In the genomic region with DNA sequence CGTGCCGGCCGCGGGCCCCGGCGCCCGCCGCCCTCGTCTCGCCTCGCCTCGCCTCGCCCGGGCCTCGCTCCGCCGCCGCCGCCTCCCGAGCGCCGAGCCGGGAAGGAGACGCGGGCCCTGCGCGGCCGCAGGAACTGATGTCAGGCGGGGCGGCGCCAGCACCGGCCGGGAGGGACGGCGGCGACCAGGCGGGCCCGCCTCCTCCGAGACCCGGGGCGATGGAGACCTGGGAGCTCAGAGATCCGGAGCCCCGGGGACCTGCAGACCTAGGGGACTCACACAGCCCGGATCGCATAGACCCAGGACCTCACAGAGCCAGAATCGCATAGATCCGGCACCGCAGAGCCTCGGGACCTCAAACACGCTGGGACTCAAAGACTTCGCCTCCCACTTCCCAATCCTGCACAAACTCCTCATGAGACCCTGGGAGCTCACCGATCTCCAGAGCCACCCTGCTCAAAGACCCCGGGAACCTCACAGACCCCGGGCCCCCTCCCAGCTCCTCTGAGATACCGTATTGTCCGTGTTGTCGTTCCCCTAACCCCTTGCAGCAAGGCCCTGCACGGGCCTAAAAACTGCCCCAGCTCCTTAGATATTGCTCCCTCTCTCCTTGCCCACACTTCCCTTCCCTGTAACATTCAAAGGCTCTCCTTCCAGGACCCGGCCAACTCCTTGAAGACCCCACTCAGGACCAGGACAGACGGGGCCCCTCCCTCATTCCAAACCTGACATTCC, we compare ENCODE assay signal across 8 mouse cellular contexts. TPM values are rescaled to one million over a fixed set of nuclear protein-coding genes. Genes with fewer than 3 reads are reported as not detected.
DNase-seq lines count a peak whose midpoint lies in the region; ATAC-seq and TF ChIP-seq lines count a peak whose summit lies in the region.

No protein-coding gene starts in this region.

- TF ChIP-seq POLR2A in cerebellum, adult 2 months (IDR thresholded peaks at IDR 0.05; ENCODE audit: borderline replicate concordance, insufficient read depth, low read length), result peak; percentile 57

- ATAC-seq in forebrain, postnatal 0 days, result peak; percentile 89
- peak; percentile 78 for ATAC-seq in hindbrain, embryonic 11.5 days (ENCODE audit: low FRiP score)

- H3K4me3 ChIP-seq in cerebellum, adult 2 months (replicated peaks; ENCODE audit: insufficient read depth, low read depth, low read length), result peak overlapping the region; percentile 94
- peak overlapping the region; percentile 81 for H3K4me3 ChIP-seq in forebrain, postnatal 0 days (ENCODE audit: low read depth, low read length)
- peak overlapping the region; percentile 80 for H3K4me3 ChIP-seq in hindbrain, embryonic 11.5 days (ENCODE audit: low read depth, low read length)

- peaks cover 13% of the 10 kb centered on the region; the same call in 1 of the 2 replicates for H3K36me3 ChIP-seq in forebrain, postnatal 0 days (ENCODE audit: insufficient read depth)
- H3K36me3 ChIP-seq in hindbrain, embryonic 11.5 days (ENCODE audit: control insufficient read depth, insufficient read depth, low read length), result no peaks in the 10 kb centered on the region

- peak; percentile 84 for DNase-seq in Muller cell, postnatal 12 days (ENCODE audit: inconsistent ontology term)
- peak; percentile 81 to 83 for DNase-seq in cerebellum, adult 2 months
- peak; percentile 77 for DNase-seq in forebrain, postnatal 0 days
- peak; percentile 78 for DNase-seq in hindbrain, embryonic 11.5 days (ENCODE audit: low spot score)
- peak; percentile 64 to 69 for DNase-seq in layer of hippocampus, postnatal 25 days (ENCODE audit: extremely low spot score in 1 of 2, low spot score in 1 of 2)
- DNase-seq in lung, postnatal 4 days, result peak; percentile 82 to 88
- peak; percentile 42 for DNase-seq in retina, postnatal 7 days (ENCODE audit: low read depth, low spot score)
- peak; percentile 79 for DNase-seq in urinary bladder, postnatal 14 days (ENCODE audit: low spot score)

- no peaks in the 10 kb centered on the region for H3K27me3 ChIP-seq in cerebellum, adult 2 months (ENCODE audit: control insufficient read depth, insufficient read depth, low read length)
- H3K27me3 ChIP-seq in forebrain, postnatal 0 days (ENCODE audit: insufficient read depth, low read length), result no peaks in the 10 kb centered on the region
- H3K27me3 ChIP-seq in hindbrain, embryonic 11.5 days (ENCODE audit: control insufficient read depth, insufficient read depth, low read length), result no peaks in the 10 kb centered on the region

- H3K9me3 ChIP-seq in forebrain, postnatal 0 days (ENCODE audit: low read length), result no peaks in the 10 kb centered on the region
- no peaks in the 10 kb centered on the region for H3K9me3 ChIP-seq in hindbrain, embryonic 11.5 days (ENCODE audit: control insufficient read depth, low read length)

- H3K4me1 ChIP-seq in cerebellum, adult 2 months (ENCODE audit: control insufficient read depth, insufficient read depth, low read length), result peaks cover 8% of the 10 kb centered on the region
- H3K4me1 ChIP-seq in forebrain, postnatal 0 days (ENCODE audit: insufficient read depth), result peaks cover 10% of the 10 kb centered on the region
- H3K4me1 ChIP-seq in hindbrain, embryonic 11.5 days (replicated peaks; ENCODE audit: control insufficient read depth, insufficient read depth, low read length), result 0 out of 2 replicates have a peak, but pooled peaks cover 8% of the 10 kb centered on the region

- H3K9ac ChIP-seq in forebrain, postnatal 0 days, result peak overlapping the region; percentile 94
- H3K9ac ChIP-seq in hindbrain, embryonic 11.5 days (ENCODE audit: low read depth, low read length), result peak overlapping the region; percentile 94

- H3K4me2 ChIP-seq in forebrain, postnatal 0 days (ENCODE audit: low read depth), result peak overlapping the region; percentile 88
- H3K4me2 ChIP-seq in hindbrain, embryonic 11.5 days (replicated peaks; ENCODE audit: low read depth, low read length), result peak overlapping the region; percentile 85

- peak overlapping the region; percentile 87 for H3K27ac ChIP-seq in cerebellum, adult 2 months (ENCODE audit: insufficient read depth, low read length)
- peak overlapping the region; percentile 86 for H3K27ac ChIP-seq in forebrain, postnatal 0 days (ENCODE audit: low read depth, low read length)
- H3K27ac ChIP-seq in hindbrain, embryonic 11.5 days (ENCODE audit: low read depth, low read length), result peak overlapping the region; percentile 60; the same call in 1 of the 2 replicates

- WGBS in cerebellum, adult 2 months, result 2% methylated on average over 49 of the region's 60 CpGs
- under 1% methylated on average over 45 of the region's 60 CpGs for WGBS in forebrain, postnatal 0 days
- WGBS in hindbrain, embryonic 11.5 days, result 2% methylated on average over 38 of the region's 60 CpGs

- no peak for TF ChIP-seq CTCF in cerebellum, adult 2 months (IDR thresholded peaks at IDR 0.05; ENCODE audit: borderline replicate concordance, insufficient read depth, low read depth, low read length)
- no peak for TF ChIP-seq CTCF in forebrain, postnatal 0 days (IDR thresholded peaks at IDR 0.05; ENCODE audit: low read depth)

RNA-seq across cellular contexts. Expression of gene Plekhm2, which starts 0.5 kb away (rescaled TPM):
- polyA plus RNA-seq in cerebellum, adult 2 months (2012; rRNA removed), result 124 and 130 TPM in 2 replicates
- total RNA-seq in forebrain, postnatal 0 days (2014; rRNA removed), result 27.3 and 33.7 TPM in 2 replicates
- 5.0 and 5.6 TPM in 2 replicates for polyA plus RNA-seq in forebrain, postnatal 0 days (2015; fragmentation: Nextera tagmentation; extraction: Ambion mirVana)
- polyA plus RNA-seq in hindbrain, embryonic 11.5 days (2014; fragmentation: Nextera tagmentation; extraction: Ambion mirVana), result 2.5 and 3.0 TPM in 2 replicates
- 10 to 100 TPM; 59.1 to 69.1 TPM for total RNA-seq in layer of hippocampus, postnatal 25 days (2021)

RNA-seq across cellular contexts. Expression of gene Rsc1a1, which starts 21.2 kb away (rescaled TPM):
- polyA plus RNA-seq in cerebellum, adult 2 months (2012; rRNA removed), result 7.4 and 8.1 TPM in 2 replicates
- 3.1 and 4.8 TPM in 2 replicates for total RNA-seq in forebrain, postnatal 0 days (2014; rRNA removed)
- 0.36 and 0.53 TPM in 2 replicates for polyA plus RNA-seq in forebrain, postnatal 0 days (2015; fragmentation: Nextera tagmentation; extraction: Ambion mirVana)
- polyA plus RNA-seq in hindbrain, embryonic 11.5 days (2014; fragmentation: Nextera tagmentation; extraction: Ambion mirVana), result 1.9 and 2.0 TPM in 2 replicates
- total RNA-seq in layer of hippocampus, postnatal 25 days (2021), result 1 to 10 TPM in 1 of 2 experiments, not detected in 1; 2.2 TPM

RNA-seq across cellular contexts. Expression of gene Slc25a34, which starts 40.6 kb away (rescaled TPM):
- 7.7 and 9.5 TPM in 2 replicates for polyA plus RNA-seq in cerebellum, adult 2 months (2012; rRNA removed)
- 4.0 and 4.8 TPM in 2 replicates for total RNA-seq in forebrain, postnatal 0 days (2014; rRNA removed)
- polyA plus RNA-seq in forebrain, postnatal 0 days (2015; fragmentation: Nextera tagmentation; extraction: Ambion mirVana), result 0.72 and 1.1 TPM in 2 replicates
- not detected in 2 replicates for polyA plus RNA-seq in hindbrain, embryonic 11.5 days (2014; fragmentation: Nextera tagmentation; extraction: Ambion mirVana)
- 1 to 10 TPM; 1.8 to 3.2 TPM for total RNA-seq in layer of hippocampus, postnatal 25 days (2021)

RNA-seq across cellular contexts. Expression of gene Tmem82, which starts 45.7 kb away (rescaled TPM):
- 0.57 and 0.73 TPM in 2 replicates for polyA plus RNA-seq in cerebellum, adult 2 months (2012; rRNA removed)
- total RNA-seq in forebrain, postnatal 0 days (2014; rRNA removed), result 0.33 and 0.54 TPM in 2 replicates
- polyA plus RNA-seq in forebrain, postnatal 0 days (2015; fragmentation: Nextera tagmentation; extraction: Ambion mirVana), result 0.21 and 0.24 TPM in 2 replicates
- 0.33 and 0.52 TPM in 2 replicates for polyA plus RNA-seq in hindbrain, embryonic 11.5 days (2014; fragmentation: Nextera tagmentation; extraction: Ambion mirVana)
- total RNA-seq in layer of hippocampus, postnatal 25 days (2021), result under 1 TPM; 0.44 to 0.45 TPM

RNA-seq across cellular contexts. Expression of gene Fblim1, which starts 58.3 kb away (rescaled TPM):
- 2.3 and 2.6 TPM in 2 replicates for polyA plus RNA-seq in cerebellum, adult 2 months (2012; rRNA removed)
- total RNA-seq in forebrain, postnatal 0 days (2014; rRNA removed), result 20.8 and 22.3 TPM in 2 replicates
- 24.9 and 26.1 TPM in 2 replicates for polyA plus RNA-seq in forebrain, postnatal 0 days (2015; fragmentation: Nextera tagmentation; extraction: Ambion mirVana)
- 29.1 and 31.1 TPM in 2 replicates for polyA plus RNA-seq in hindbrain, embryonic 11.5 days (2014; fragmentation: Nextera tagmentation; extraction: Ambion mirVana)
- 1 to 10 TPM; 1.3 to 1.5 TPM for total RNA-seq in layer of hippocampus, postnatal 25 days (2021)

Comparison
In these comparisons a context has a peak if more than half of its experiments do, and no peak if none do; other contexts are left out.
1. Peak in every context shown above with its lines: DNase-seq, ATAC-seq, H3K4me3 ChIP-seq and H3K27ac ChIP-seq.
2. RNA of gene Plekhm2, which starts 0.5 kb away (polyA plus RNA-seq): 124 to 130 TPM in cerebellum, adult 2 months; 5.0 to 5.6 TPM in forebrain, postnatal 0 days and 2.5 to 3.0 TPM in hindbrain, embryonic 11.5 days; every median in the first group is over 10 times any median in the second.